Comparison of ENCODE assay signal across 16 mouse cellular contexts in the genomic region with DNA sequence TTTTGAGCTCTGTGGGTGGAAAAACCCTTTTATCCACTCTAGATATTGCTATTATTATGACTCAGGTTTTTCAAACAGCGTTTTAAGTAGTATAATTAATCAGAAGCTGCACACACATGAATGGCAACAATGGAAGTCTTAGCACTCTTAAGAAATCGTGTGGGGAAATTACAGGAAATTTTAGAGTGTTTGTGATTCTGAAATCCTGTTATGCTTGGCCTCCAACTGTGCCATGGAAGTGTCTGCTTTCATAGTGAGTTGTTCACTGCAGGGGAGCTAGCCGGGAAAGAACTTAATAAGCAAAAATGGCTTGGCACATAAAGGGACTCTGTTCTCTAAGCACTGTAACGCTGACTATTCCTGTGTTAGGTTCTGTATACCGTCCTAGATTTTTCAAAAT.
DNase-seq lines count a peak whose midpoint lies in the region; ATAC-seq and TF ChIP-seq lines count a peak whose summit lies in the region.
"Had no signal": no experiment of that assay in that cellular context is flagged by ENCODE, and none has a peak within 500 bp of the region (broad histone marks: within the 10 kb centered on the region; RNA-seq: fewer than 3 reads in every experiment).

No protein-coding gene starts in this region.

- no peak overlapping the region for H3K27ac ChIP-seq in midbrain, embryonic 14.5 days (replicated peaks; ENCODE audit: low read depth, low read length)
- H3K27ac ChIP-seq in midbrain, embryonic 10.5 days (replicated peaks): no peak overlapping the region
- no peak overlapping the region for H3K27ac ChIP-seq in hindbrain, postnatal 0 days
- H3K27ac ChIP-seq in left cerebral cortex, adult 2 months: no peak overlapping the region
- H3K27ac ChIP-seq: liver, embryonic 14.5 days had no signal

- no peak overlapping the region for H3K9ac ChIP-seq in midbrain, embryonic 14.5 days (replicated peaks; ENCODE audit: low read length)
- H3K9ac ChIP-seq in hindbrain, postnatal 0 days (replicated peaks; ENCODE audit: low read length): no peak overlapping the region
- H3K9ac ChIP-seq: liver, embryonic 14.5 days had no signal

- H3K27me3 ChIP-seq in midbrain, embryonic 14.5 days (ENCODE audit: control insufficient read depth, insufficient read depth, low read length): no peaks in the 10 kb centered on the region
- H3K27me3 ChIP-seq in midbrain, embryonic 10.5 days (ENCODE audit: low read depth, poor library complexity, severe bottlenecking): no peaks in the 10 kb centered on the region
- no peaks in the 10 kb centered on the region for H3K27me3 ChIP-seq in hindbrain, postnatal 0 days (ENCODE audit: insufficient read depth, low read length)

- TF ChIP-seq CTCF in hindbrain, postnatal 0 days (IDR thresholded peaks at IDR 0.05; ENCODE audit: low read depth): no peak
- TF ChIP-seq CTCF in left cerebral cortex, adult 2 months (IDR thresholded peaks at IDR 0.05): no peak

- WGBS in midbrain, embryonic 14.5 days: 28% methylated on average over 5 of the region's 5 CpGs
- WGBS in midbrain, embryonic 10.5 days: 56% methylated on average over 5 of the region's 5 CpGs
- 15% methylated on average over 5 of the region's 5 CpGs for WGBS in hindbrain, postnatal 0 days

- H3K4me3 ChIP-seq in midbrain, embryonic 14.5 days (replicated peaks; ENCODE audit: low read depth, low read length): no peak overlapping the region
- H3K4me3 ChIP-seq in midbrain, embryonic 10.5 days: no peak overlapping the region
- H3K4me3 ChIP-seq in hindbrain, postnatal 0 days (ENCODE audit: low read length): no peak overlapping the region
- no peak overlapping the region for H3K4me3 ChIP-seq in left cerebral cortex, adult 2 months

- H3K4me1 ChIP-seq in midbrain, embryonic 14.5 days (ENCODE audit: control insufficient read depth, insufficient read depth, low read length): no peaks in the 10 kb centered on the region
- no peaks in the 10 kb centered on the region for H3K4me1 ChIP-seq in midbrain, embryonic 10.5 days
- no peaks in the 10 kb centered on the region for H3K4me1 ChIP-seq in hindbrain, postnatal 0 days (ENCODE audit: insufficient read depth, low read length)

- H3K4me2 ChIP-seq in midbrain, embryonic 14.5 days (ENCODE audit: low read length): no peak overlapping the region
- H3K4me2 ChIP-seq in hindbrain, postnatal 0 days (ENCODE audit: low read depth, low read length): no peak overlapping the region

- ATAC-seq in midbrain, embryonic 14.5 days (ENCODE audit: low FRiP score, low TSS enrichment): no peak
- no peak for ATAC-seq in hindbrain, postnatal 0 days
- ATAC-seq: intestine, postnatal 0 days had no signal

- DNase-seq in cerebellum, postnatal 10 days: peak; percentile 2 to 14
- DNase-seq in cerebellum, postnatal 25 days: no peak
- peak; percentile 38 for DNase-seq in midbrain, embryonic 14.5 days
- DNase-seq in midbrain, embryonic 10.5 days (ENCODE audit: low spot score): no peak
- DNase-seq in hindbrain, postnatal 0 days (ENCODE audit: low spot score): peak; percentile 27
- DNase-seq in telencephalon, adult 2 months (ENCODE audit: low read depth, low spot score): peak; percentile 5
- no peak for DNase-seq in left cerebral cortex, adult 2 months (ENCODE audit: extremely low spot score in 1 of 2, low spot score in 2 of 2)
- DNase-seq in kidney, adult 9 months: no peak
- DNase-seq: adrenal gland, adult 2 months; heart, postnatal 14 days; kidney, postnatal 36 days; layer of hippocampus, postnatal 36 days; lung, postnatal 14 days; right cerebral cortex, adult 18-20 months had no signal

- intact Hi-C loops in left cerebral cortex, adult 2 months (cut with DNase I): no loop called here

- no peaks in the 10 kb centered on the region for H3K36me3 ChIP-seq in midbrain, embryonic 14.5 days (ENCODE audit: control insufficient read depth, insufficient read depth, low read length)
- H3K36me3 ChIP-seq in midbrain, embryonic 10.5 days: no peaks in the 10 kb centered on the region
- no peaks in the 10 kb centered on the region for H3K36me3 ChIP-seq in hindbrain, postnatal 0 days (ENCODE audit: insufficient read depth, low read length)

- H3K9me3 ChIP-seq in midbrain, embryonic 14.5 days (ENCODE audit: control insufficient read depth, low read length): no peaks in the 10 kb centered on the region
- no peaks in the 10 kb centered on the region for H3K9me3 ChIP-seq in midbrain, embryonic 10.5 days (replicated peaks)
- no peaks in the 10 kb centered on the region for H3K9me3 ChIP-seq in hindbrain, postnatal 0 days (ENCODE audit: low read length)

Comparison
In these comparisons a context has a peak if more than half of its experiments do, and no peak if none do; other contexts are left out.
1. DNase-seq: peak in cerebellum, postnatal 10 days (2 of 2), midbrain, embryonic 14.5 days (single experiment), hindbrain, postnatal 0 days (single experiment) and telencephalon, adult 2 months (single experiment); none in cerebellum, postnatal 25 days (0 of 2), midbrain, embryonic 10.5 days (single experiment), left cerebral cortex, adult 2 months (0 of 2) and kidney, adult 9 months (single experiment).